Mouse (Mus musculus) cerebellum, adult 2 months (tissue): ENCODE measurements at regions not wholly inside any gene's neighbourhood (a gene's known extent, or its start where the extent isn't known, plus 50 kb on each side); places are given as distances from the start of the nearest gene placed in this dataset.

Experiments
- CTCF ChIP-seq: fragments of 200-500 bp; IDR thresholded peaks from 2 replicates; pipeline ENCODE4 v1.5.1; 2011; ENCODE audit warnings: low read depth, mild to moderate bottlenecking, control low read depth, low read length, moderate library complexity, borderline replicate concordance; ENCODE audit not compliant: insufficient read depth
- POLR2A ChIP-seq: fragments of 200-500 bp; IDR thresholded peaks from 2 replicates; pipeline ENCODE4 v1.6.1; 2011; ENCODE audit warnings: low read length, control low read depth, borderline replicate concordance; ENCODE audit not compliant: insufficient read depth

GRCm38 (mm10) chr11:64760626-64761025, 218.2 kb upstream of the Elac2 start:
- no peak for TF ChIP-seq CTCF
- no peak for TF ChIP-seq POLR2A
